Mouse (Mus musculus) left cerebral cortex, adult 2 months (tissue): ENCODE measurements around the gene Ppp4r1. TPM values are rescaled to one million over a fixed set of nuclear protein-coding genes. Genes with fewer than 3 reads are reported as not detected.

Source experiments
- DNase-seq, 2 experiments: peaks; one replicate each; pipeline ENCODE4 v3.0.0; 2021 to 2022; ENCODE audit warnings: low spot score in 2 of 2, mixed read lengths in 1 of 2; ENCODE audit errors: extremely low spot score in 1 of 2
- H3K27ac ChIP-seq: fragments of 200-600 bp; 2 replicates; pipeline ENCODE4 v1.8.1; 2022
- H3K4me3 ChIP-seq: fragments of 200-600 bp; 2 replicates; pipeline ENCODE4 v1.8.1; 2022
- CTCF ChIP-seq: fragments of 200-600 bp; IDR thresholded peaks from 2 replicates; pipeline ENCODE4 v1.8.1; 2022; ENCODE audit warnings: antibody characterized with exemption, mild to moderate bottlenecking, moderate library complexity
- intact Hi-C: fragments of 180-260 bp; cut with DNase I; formaldehyde crosslinking; loops from one replicate; pipeline ENCODE4 v1.15.1; 2025
- total RNA-seq, 2 experiments: library from RNA; stranded (reverse); gene quantifications; 2 replicates each; pipeline ENCODE4 v1.2.3; 2021

Gene Ppp4r1
- total RNA-seq, 2 experiments from 2014 or later, result 46.5 to 52.5 TPM

DNA sequence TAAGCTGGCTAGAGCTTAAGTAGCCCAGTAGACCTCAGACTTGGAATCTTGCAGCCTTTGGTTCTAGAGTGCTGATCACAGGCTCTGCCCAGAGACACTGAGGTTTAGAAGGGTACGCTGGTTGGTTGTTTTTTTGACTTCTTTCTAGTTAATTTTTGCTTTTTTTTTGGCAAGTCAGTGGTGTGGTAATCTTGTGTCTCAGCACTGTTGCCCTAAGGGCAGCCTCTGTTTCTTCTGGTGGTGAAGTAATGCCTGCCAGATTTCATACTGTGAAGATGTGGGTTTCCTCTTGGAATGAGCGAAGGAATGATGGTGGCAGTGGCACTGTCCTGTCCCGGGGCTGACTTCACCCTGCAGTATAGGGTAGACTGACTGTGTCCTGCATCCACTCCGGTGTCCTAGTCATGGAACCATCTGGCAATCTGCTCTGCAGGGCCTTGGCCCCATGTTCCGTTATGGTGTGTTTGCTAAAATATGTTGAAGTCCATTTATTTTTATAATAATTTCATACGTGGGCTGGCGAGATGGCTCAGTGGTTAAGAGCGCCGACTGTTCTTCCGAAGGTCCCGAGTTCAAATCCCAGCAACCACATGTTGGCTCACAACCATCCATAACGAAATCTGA is 11.0 kb downstream of the Ppp4r1 start:
- Histone ChIP-seq H3K27ac (no peak overlapping the region), H3K4me3 (no peak overlapping the region)
- intact Hi-C loops, result no loop called here
- no peak for TF ChIP-seq CTCF
- no peak for DNase-seq

DNA sequence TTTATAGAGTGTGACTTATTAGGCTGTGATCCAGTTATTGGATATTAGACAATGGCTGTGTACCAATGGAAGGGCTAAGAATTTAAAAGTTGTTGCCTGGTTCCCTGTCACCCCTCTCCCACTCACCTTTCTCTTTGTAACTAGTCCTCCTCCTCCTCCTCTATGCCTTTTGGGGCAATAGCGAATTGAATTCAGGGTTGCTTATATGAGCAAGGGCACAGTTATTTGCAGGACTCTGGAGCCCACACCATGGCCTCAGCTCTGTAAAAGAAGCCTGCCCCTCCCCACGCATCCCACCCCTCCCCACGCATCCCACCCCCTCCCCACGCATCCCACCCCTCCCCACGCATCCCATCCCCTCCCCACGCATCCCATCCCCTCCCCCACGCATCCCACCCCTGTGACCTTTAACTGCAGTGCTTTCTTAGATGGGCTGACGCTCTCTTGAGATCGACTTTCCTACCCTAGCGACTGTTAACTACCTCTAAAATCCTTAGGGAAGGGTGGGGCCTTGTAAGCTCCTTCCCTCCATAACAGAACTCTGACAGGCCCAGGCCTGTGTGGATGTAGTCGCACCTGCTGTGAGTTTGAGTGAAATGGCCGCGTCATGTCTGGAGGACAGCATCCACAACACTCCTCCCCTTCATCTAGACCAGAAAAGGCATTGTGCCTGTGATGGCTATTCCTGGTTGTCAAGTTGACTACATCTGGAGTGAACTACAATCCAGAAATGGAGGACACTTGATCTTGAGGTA is 11.9 kb downstream of the Ppp4r1 start:
- intact Hi-C loops, result no loop called here
- TF ChIP-seq CTCF, result no peak
- Histone ChIP-seq H3K27ac (no peak overlapping the region), H3K4me3 (no peak overlapping the region)
- no peak for DNase-seq

DNA sequence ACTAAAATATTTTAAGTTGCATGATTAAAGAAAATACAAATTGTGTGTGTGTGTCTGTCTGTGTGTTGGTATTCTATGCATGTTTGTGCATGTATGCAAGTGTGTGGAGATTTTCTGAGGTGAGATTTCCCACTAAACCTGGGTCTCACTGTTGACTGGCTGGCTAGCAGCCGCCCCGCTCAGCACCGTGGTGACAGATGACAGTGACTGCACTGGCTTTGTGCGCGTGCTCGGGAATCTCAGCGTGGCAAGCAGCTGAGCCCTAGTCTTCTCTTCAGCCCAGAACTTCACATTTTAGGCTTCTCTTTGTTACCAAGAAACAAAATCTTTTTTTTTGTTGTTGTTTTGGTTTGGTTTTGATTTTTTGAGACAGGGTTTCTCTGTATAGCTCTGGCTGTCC is 13.7 kb downstream of the Ppp4r1 start:
- no peak for TF ChIP-seq CTCF

DNA sequence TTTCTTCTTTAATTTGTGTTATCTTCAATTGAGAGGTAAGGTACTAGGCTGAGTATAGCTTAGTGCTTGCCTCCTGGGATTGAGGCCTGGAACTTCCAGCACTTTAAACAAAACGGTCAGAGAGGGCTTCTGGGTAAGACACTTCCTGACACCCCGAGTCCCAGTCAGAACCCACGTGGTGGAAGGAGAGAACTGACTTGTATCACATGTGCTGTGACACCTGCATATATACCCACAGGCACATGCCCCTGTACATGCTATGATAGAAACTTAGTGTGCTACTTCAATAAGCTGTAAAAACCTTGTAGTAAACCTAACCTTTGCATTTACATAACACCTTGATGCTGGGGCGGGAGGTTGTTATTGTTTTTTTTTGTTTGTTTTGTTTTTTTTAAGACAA is 16.1 kb downstream of the Ppp4r1 start:
- Histone ChIP-seq H3K27ac (no peak overlapping the region), H3K4me3 (no peak overlapping the region)
- no peak for DNase-seq
- intact Hi-C loops, result no loop called here
- no peak for TF ChIP-seq CTCF

More for the DNA sequence above, 13.7 kb downstream of the Ppp4r1 start:
- no peak for DNase-seq
- Histone ChIP-seq H3K27ac (no peak overlapping the region), H3K4me3 (no peak overlapping the region)
- intact Hi-C loops, result no loop called here

DNA sequence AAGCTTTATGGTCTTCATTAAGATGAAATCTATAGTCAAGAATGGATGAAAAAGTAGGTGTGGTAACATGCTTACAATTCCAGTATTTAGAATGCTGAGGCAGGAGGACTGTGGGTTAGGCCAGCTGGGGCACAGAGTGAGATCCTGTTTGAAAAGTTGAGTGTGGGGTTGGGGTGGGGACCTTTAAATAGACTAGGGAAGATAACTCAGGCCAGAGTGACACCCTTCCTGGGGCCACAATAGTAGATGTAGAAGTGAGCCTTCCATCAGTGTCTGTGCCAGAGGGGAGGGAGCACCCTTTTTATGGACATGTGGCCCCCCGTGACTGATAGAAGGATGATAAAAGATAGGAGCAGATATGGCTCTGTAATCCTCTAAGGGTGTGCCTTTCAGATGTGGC is 17.0 kb downstream of the Ppp4r1 start:
- intact Hi-C loops, result no loop called here
- DNase-seq, result no peak
- Histone ChIP-seq H3K4me3 (no peak overlapping the region), H3K27ac (no peak overlapping the region)
- no peak for TF ChIP-seq CTCF

DNA sequence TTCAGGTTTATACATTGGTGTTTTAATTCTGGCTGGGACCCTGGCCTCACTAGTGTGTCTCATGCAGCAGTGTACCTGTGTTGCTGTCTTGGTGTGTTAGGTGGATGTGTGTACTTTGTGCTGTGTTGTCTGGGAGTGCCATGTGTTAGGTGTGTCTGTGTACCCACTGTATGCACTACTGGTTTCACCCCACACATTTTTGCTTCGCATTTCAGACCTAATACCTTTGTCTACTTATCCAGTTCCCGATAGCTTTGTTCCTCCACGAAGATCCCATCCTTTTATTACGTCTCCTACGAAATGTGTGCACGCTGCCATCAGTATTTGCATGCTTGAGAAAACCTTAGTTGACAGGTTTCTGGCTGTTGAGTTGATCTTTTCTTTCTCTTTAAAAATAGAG is 18.1 kb downstream of the Ppp4r1 start:
- DNase-seq, result no peak
- intact Hi-C loops, result no loop called here
- TF ChIP-seq CTCF, result no peak

DNA sequence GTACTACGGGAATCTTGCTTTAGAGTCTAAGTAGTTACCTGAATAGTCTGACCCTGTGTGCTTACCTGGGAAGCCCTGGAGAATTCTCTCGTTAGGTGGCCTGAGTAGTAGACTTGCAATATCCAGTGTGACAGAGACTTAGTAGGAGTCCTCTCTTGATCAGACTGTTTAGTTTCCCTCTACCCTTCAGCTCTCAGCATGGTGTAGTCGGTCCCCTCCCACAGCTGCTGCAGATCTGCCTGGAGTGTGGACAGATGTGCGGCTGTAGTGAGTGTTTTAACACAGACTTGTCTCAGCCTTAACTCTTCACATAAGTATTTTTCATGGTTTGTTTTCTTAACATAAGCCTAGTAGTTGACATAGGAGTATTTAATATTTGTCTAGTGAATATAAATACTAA is 19.7 kb downstream of the Ppp4r1 start:
- H3K27ac ChIP-seq, result no peak overlapping the region
- no peak overlapping the region for H3K4me3 ChIP-seq
- no peak for TF ChIP-seq CTCF
- no peak for DNase-seq
- intact Hi-C loops, result no loop called here

More for the DNA sequence above, 18.1 kb downstream of the Ppp4r1 start:
- H3K4me3 ChIP-seq, result no peak overlapping the region
- H3K27ac ChIP-seq, result no peak overlapping the region

DNA sequence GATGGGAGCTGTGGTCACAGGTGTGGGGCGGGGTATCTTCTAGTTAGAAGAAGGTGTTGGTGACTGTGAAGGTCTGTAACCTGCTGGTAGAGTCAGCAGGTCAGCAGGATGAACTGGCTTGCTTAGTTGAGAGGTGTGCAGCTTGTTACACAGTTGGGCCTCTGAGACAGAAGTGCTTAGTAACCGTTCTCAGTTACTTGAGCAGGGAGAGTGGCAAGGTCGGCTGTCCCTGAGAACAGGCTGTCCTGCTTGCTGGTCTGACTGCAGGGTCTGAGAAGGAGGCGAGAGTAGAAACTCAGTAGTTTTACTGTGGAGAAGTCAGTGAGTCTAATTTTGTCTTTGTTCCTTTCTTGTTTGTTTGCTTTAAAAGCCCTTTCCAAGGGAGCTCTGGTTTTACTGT is 23.6 kb downstream of the Ppp4r1 start:
- H3K27ac ChIP-seq, result peak overlapping the region; percentile 3; the same call in 1 of the 2 replicates
- intact Hi-C loops, result no loop called here
- DNase-seq, result no peak
- TF ChIP-seq CTCF, result no peak
- no peak overlapping the region for H3K4me3 ChIP-seq

DNA sequence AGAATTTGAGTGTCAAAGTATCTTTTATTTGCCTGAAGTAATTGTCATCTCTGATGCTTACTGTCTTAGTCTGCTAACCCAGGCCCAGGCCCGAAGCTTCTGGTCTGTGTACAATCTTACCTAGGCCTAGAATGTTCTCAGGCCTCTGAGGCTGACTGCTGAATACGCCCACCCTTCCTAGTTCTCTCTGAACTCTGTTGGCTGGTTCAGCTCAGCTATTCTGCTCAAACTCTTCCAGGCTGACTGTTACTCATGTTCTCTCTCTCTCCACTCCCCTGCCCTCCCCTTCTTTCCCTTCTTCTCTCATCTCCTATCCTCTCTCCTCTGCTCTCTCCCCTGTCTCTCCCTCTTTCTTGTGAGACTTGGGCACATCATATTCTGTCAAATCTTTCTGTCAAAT is 24.0 kb downstream of the Ppp4r1 start:
- H3K4me3 ChIP-seq, result no peak overlapping the region
- no peak for DNase-seq
- no peak for TF ChIP-seq CTCF
- intact Hi-C loops, result no loop called here
- H3K27ac ChIP-seq, result peak overlapping the region; percentile 3; the same call in 1 of the 2 replicates

DNA sequence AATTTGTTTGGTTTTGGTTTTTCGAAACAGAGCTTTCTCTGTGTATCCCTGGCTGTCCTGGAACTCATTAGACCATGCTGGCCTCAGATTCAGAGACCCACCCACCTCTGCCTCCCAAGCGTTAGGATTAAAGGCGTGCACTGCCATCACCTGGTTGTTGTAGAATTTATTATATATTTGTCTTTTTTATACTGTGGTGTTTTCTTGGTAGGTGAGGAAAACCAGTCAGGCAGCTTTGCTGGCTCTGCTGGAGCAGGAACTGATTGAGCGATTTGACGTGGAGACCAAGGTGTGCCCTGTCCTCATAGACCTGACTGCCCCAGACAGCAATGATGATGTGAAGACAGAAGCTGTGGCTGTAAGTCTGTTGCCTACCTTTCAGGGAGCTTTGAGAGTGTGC is 28.7 kb downstream of the Ppp4r1 start:
- Histone ChIP-seq H3K27ac (no peak overlapping the region), H3K4me3 (no peak overlapping the region)
- intact Hi-C loops, result no loop called here
- TF ChIP-seq CTCF, result no peak
- no peak for DNase-seq

DNA sequence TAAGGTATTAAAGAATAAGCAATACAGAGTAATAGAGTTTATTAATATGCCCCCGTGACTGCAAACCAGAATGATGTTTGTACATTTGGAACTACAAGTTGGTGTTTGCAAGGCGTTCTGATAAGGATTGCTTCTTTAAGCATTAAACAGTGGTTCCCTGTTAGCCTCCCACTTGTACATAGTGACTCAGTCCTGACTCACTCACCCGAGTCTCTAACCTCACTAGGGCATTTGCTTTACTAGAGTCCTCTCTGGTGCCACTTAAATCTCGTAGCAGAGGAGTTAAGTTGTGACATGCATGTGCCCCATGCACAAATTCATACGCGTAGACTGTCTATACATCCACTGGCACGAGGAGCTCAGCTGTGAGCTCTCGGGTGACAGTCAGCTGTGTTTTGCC is 31.4 kb downstream of the Ppp4r1 start:
- no peak for TF ChIP-seq CTCF

DNA sequence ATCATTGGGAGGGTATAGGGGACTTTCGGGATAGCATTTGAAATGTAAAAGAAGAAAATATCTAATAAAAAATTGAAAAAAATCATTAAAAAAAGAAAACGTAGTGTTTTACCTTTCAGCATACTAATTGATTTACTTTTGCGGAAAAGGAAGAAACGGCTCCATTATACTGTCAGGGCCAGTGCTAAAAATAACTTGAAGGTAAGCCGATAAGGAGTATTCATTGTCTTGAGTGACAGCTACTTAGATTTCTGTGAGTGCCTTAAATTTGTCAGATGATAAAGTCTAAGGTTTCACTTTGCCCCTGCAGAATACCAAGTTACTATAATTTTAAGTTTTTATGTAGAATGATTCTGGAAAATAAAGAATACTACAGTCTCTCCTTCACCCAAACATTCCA is 37.8 kb downstream of the Ppp4r1 start:
- no peak for DNase-seq
- TF ChIP-seq CTCF, result no peak
- H3K4me3 ChIP-seq, result no peak overlapping the region
- intact Hi-C loops, result no loop called here
- H3K27ac ChIP-seq, result no peak overlapping the region

More for the DNA sequence above, 31.4 kb downstream of the Ppp4r1 start:
- Histone ChIP-seq H3K4me3 (no peak overlapping the region), H3K27ac (no peak overlapping the region)
- intact Hi-C loops, result no loop called here
- no peak for DNase-seq

DNA sequence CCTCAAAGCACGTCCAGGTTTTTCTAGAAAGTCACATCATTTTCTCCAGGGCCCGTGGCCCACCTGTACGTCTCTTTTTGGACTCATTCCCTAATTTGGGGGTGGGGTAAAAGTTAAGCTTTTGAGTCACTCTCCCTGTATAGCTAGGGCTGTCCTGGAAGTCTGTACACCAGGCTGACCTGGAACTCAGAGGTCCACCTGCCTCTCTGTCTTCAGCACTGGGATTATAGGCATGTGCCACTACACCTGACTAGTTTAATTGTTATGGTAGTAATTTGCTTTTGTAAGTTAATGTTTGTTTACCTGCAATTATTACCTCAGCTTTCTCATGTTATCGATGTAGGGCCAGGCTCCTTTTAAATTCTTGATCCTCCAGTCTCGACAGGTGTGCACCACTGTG is 40.0 kb downstream of the Ppp4r1 start:
- Histone ChIP-seq H3K4me3 (no peak overlapping the region), H3K27ac (no peak overlapping the region)
- DNase-seq, result no peak
- intact Hi-C loops, result no loop called here
- no peak for TF ChIP-seq CTCF
